Mouse (Mus musculus) liver, embryonic 14.5 days (tissue): Measurements from ENCODE around the gene Tmem260. TPM values are rescaled to one million over a fixed set of nuclear protein-coding genes. Genes with fewer than 3 reads are reported as not detected.
"Not testable (repeated sequence)": the region's sequence is repeated elsewhere in the genome, so short reads cannot be mapped to it uniquely, and the experiment has no call there.

Source experiments
- ATAC-seq: fragments of 200-750 bp; cut with Nextera tagmentation; 2 replicates; pipeline ENCODE4 v1.8.0; 2017; ENCODE audit warnings: moderate number of reproducible peaks, mild to moderate bottlenecking, moderate library complexity; ENCODE audit not compliant: insufficient read depth
- DNase-seq, 3 experiments: peaks; one replicate each; pipeline ENCODE4 v3.0.0-alpha.2; 2012 to 2013; ENCODE audit warnings: low read depth in 3 of 3, low spot score in 3 of 3
- H3K27ac ChIP-seq: fragments of 300-500 bp; sonication (generic); 2 replicates; pipeline ENCODE4 v1.5.1; 2014; ENCODE audit warnings: moderate library complexity, mild to moderate bottlenecking, control low read depth, inconsistent platforms
- H3K27me3 ChIP-seq: fragments of 300-500 bp; sonication (generic); 2 replicates; pipeline ENCODE4 v1.6.1; 2014; ENCODE audit warnings: mild to moderate bottlenecking, low read length, moderate library complexity; ENCODE audit not compliant: control insufficient read depth, insufficient read depth
- H3K36me3 ChIP-seq: fragments of 300-500 bp; sonication (generic); replicated peaks from 2 replicates; pipeline ENCODE4 v1.6.1; 2014; ENCODE audit warnings: low read depth; ENCODE audit not compliant: control insufficient read depth, insufficient read depth
- H3K4me1 ChIP-seq, 2 experiments: fragments of 200-500 bp in 1 of 2; fragments of 300-500 bp in 1 of 2; sonication (generic) in 1 of 2; replicated peaks; 2 replicates each; pipeline ENCODE4 v1.6.1; 2012 to 2014; ENCODE audit warnings: antibody characterized with exemption in 1 of 2, inconsistent platforms in 1 of 2, low read length in 1 of 2; ENCODE audit not compliant: control insufficient read depth in 2 of 2, insufficient read depth in 2 of 2
- H3K4me2 ChIP-seq: fragments of 300-500 bp; sonication (generic); 2 replicates; pipeline ENCODE4 v1.6.1; 2014; ENCODE audit warnings: low read depth, mild to moderate bottlenecking, control low read depth, moderate library complexity
- H3K4me3 ChIP-seq, 2 experiments: fragments of 200-500 bp in 1 of 2; fragments of 300-500 bp in 1 of 2; sonication (generic) in 1 of 2; 2 replicates each; pipeline ENCODE4 v1.5.1; 2012 to 2014; ENCODE audit warnings: low read depth in 2 of 2, low read length in 2 of 2, mild to moderate bottlenecking in 2 of 2, control low read depth in 1 of 2, inconsistent platforms in 1 of 2, moderate library complexity in 1 of 2; ENCODE audit not compliant: insufficient read depth in 1 of 2
- H3K9ac ChIP-seq: fragments of 300-500 bp; sonication (generic); replicated peaks from 2 replicates; pipeline ENCODE4 v1.6.1; 2014; ENCODE audit warnings: mild to moderate bottlenecking, control low read depth, moderate library complexity
- H3K9me3 ChIP-seq: fragments of 300-500 bp; sonication (generic); 2 replicates; pipeline ENCODE4 v1.6.1; 2016; ENCODE audit warnings: low read length, mixed read lengths; ENCODE audit not compliant: control insufficient read depth
- CTCF ChIP-seq: IDR thresholded peaks from 2 replicates; pipeline ENCODE4 v1.5.1; 2016; ENCODE audit warnings: antibody characterized with exemption, low read depth, control low read depth
- EP300 ChIP-seq: IDR thresholded peaks from 2 replicates; pipeline ENCODE4 v1.6.1; 2016; ENCODE audit warnings: antibody characterized with exemption, low read depth
- WGBS: fragments of 180-500 bp; shearing (Covaris S2); extraction: QIAGEN DNeasy Blood & Tissue Kit; methylation state at CpG from one replicate; pipeline ENCODE4 v1.1.7; 2014; ENCODE audit not compliant: insufficient replicate concordance; 5-methylcytosine and 5-hydroxymethylcytosine counted together
- polyA plus RNA-seq, 2 experiments: library from polyadenylated mRNA; depleted of rRNA in 1 of 2; stranded (reverse) in 1 of 2; unstranded in 1 of 2; fragments of >200 nt; fragmentation: Nextera tagmentation in 1 of 2; extraction: Ambion mirVana in 1 of 2; gene quantifications; 2 replicates each; pipeline versions ENCODE4 v1.2.1 to v1.2.3; 2012 to 2014

The Tmem260 gene
- polyA plus RNA-seq, 2 experiments: 4.0 to 6.1 TPM

DNA sequence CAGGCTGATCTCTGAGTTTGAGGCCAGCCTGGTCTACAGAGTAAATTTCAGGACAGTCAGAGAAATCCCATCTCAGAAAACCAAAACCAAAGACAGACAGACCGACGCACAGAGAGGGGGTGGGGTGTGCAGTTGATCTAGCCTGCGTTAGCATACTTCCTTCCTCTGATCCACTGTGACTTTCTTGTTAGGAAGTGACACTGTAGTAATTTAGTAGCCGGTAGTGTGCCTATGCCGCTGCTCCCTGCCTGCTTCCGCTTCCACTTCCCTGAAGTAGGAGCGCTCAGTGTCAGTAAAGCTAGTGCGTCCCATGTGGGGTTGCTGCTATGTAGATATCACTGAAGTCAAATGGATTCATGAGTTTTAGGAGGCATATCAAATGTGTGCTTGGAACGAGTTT is 13.0 kb downstream of the Tmem260 start:
- no peak overlapping the region for H3K9ac ChIP-seq

DNA sequence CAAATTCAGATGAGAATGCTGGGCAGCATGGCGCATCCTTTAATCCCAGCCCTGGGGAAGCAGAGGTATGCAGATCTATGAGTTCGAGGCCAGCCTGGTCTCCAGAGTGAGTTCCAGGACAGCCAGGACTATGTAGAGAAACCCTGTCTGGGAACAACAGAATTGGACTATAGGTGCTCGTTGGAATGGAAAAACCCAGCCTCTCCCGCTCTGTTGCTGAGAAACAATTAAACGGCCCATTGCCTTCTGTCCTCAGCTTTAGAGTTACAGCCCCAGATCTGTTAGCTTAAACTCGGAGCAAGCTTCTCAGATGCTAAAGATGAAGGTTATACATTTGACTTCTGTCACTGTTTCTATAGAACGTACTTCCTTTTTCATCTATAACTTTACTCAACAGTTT is 22.4 kb downstream of the Tmem260 start:
- Histone ChIP-seq H3K4me3 (no peak overlapping the region), H3K36me3 (no peaks in the 10 kb centered on the region), H3K4me2 (no peak overlapping the region), H3K9ac (no peak overlapping the region), H3K9me3 (no peaks in the 10 kb centered on the region), H3K27me3 (no peaks in the 10 kb centered on the region), H3K27ac (no peak overlapping the region), H3K4me1 (peaks cover 0 to 2% of the 10 kb centered on the region in 2 experiments; a peak in 1 of 4 replicates)
- TF ChIP-seq CTCF (no peak), EP300 (no peak)
- DNase-seq: no peak
- WGBS: 74% methylated on average over 7 of the region's 7 CpGs
- no peak for ATAC-seq

More for the DNA sequence above, 13.0 kb downstream of the Tmem260 start:
- no peak overlapping the region for H3K4me2 ChIP-seq
- WGBS: 48% methylated on average over 9 of the region's 9 CpGs
- no peak overlapping the region for H3K27ac ChIP-seq
- H3K4me1 ChIP-seq: 0 out of 4 replicates have a peak, but pooled peaks cover 0 to 3% of the 10 kb centered on the region in 2 experiments
- H3K27me3 ChIP-seq: no peaks in the 10 kb centered on the region
- TF ChIP-seq EP300 (no peak), CTCF (no peak)
- H3K9me3 ChIP-seq: no peaks in the 10 kb centered on the region
- no peak for DNase-seq
- H3K4me3 ChIP-seq: no peak overlapping the region
- H3K36me3 ChIP-seq: no peaks in the 10 kb centered on the region
- no peak for ATAC-seq

DNA sequence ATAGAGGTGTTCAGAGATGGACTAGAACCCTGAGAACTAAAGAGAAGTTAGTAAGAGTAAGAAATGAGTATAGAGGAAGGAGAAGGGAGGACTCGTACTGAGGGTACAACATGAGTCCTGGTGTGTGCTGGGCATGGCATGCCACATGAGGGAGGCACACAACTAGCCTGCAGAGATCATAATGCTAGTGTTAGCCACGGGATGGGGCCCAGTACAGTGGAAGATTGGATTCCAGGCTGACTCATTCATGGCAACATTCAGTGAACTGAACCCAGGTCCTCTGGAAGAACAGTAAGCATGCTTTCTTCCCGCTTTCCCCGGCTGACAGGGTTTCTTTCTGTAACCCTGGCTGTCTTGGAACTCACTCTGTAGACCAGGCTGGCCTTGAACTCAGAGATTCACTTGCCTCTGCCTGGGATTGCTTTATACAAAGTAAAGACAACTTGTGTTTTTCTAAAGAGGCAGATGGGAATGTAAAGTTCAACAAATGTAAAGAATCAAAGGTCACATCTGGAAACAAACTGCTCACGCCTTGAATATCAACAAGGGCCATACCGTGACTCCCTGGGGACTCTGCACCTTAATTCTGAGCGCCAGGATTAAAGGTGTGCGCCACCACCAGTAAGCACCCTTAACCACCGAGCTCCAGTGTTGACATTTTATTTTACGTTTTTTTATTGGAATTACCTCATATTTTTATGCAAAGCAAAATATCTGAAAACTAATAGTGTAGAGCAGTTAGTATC is 25.0 kb downstream of the Tmem260 start:
- ATAC-seq (no peak), DNase-seq (no peak)
- WGBS: 73% methylated on average over 10 of the region's 10 CpGs
- H3K36me3 ChIP-seq: no peaks in the 10 kb centered on the region
- H3K4me1 ChIP-seq: peaks cover 0 to 4% of the 10 kb centered on the region in 2 experiments; a peak in 1 of 4 replicates
- H3K9me3 ChIP-seq: no peaks in the 10 kb centered on the region
- TF ChIP-seq CTCF (no peak), EP300 (no peak)
- H3K9ac ChIP-seq: no peak overlapping the region
- no peak overlapping the region for H3K27ac ChIP-seq
- no peak overlapping the region for H3K4me3 ChIP-seq
- no peaks in the 10 kb centered on the region for H3K27me3 ChIP-seq
- no peak overlapping the region for H3K4me2 ChIP-seq

DNA sequence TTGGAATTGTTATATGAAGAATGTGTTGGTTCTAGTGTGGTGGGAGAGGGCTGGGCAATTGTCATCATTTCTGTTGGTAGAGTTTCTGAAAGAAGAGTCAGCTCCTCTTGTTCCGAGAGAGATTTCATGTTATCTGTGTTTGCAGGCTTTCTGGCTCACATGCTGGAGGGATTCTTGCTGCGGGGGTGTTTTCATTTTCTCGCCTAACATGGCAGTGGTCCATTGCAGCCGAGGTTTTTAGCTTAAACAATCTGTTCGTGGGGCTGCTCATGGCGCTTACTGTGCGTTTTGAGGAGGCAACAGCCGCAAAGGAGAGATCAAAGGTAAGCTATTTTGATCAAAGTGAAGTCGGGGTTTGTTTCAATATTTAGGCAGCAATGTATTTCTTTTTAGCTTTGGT is 26.3 kb downstream of the Tmem260 start:
- Histone ChIP-seq H3K9ac (no peak overlapping the region), H3K4me3 (no peak overlapping the region), H3K4me2 (no peak overlapping the region), H3K27me3 (no peaks in the 10 kb centered on the region), H3K27ac (no peak overlapping the region), H3K4me1 (peaks cover 0 to 9% of the 10 kb centered on the region in 2 experiments; a peak in 1 of 4 replicates), H3K36me3 (no peaks in the 10 kb centered on the region), H3K9me3 (no peaks in the 10 kb centered on the region)
- WGBS: 40% methylated on average over 9 of the region's 9 CpGs
- no peak for DNase-seq
- no peak for ATAC-seq
- TF ChIP-seq EP300: no peak
- no peak for TF ChIP-seq CTCF

DNA sequence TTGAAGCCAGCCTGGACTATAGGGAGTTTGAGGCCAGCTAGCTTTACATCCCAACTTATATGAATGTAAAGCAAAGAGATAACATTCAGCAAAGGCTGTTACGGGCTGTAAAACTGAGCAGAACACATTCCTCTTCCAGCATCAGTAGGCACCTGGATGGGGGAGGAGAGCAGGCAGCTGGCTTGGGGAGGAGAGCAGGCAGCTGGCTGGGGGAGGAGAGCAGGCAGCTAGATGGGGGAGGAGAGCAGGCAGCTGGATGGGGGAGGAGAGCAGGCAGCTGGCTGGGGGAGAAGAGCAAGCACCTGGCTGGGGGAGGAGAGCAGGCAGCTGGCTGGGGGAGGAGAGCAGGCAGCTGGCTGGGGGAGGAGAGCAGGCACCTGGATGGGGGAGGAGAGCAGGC is 29.4 kb downstream of the Tmem260 start:
- no peaks in the 10 kb centered on the region for H3K27me3 ChIP-seq
- H3K36me3 ChIP-seq: no peaks in the 10 kb centered on the region
- DNase-seq: no peak
- ATAC-seq: no peak
- peaks cover 0 to 9% of the 10 kb centered on the region in 2 experiments; a peak in 1 of 4 replicates for H3K4me1 ChIP-seq
- 75% methylated on average over 1 of the region's 1 CpGs for WGBS
- H3K27ac ChIP-seq: no peak overlapping the region
- TF ChIP-seq CTCF: no peak
- TF ChIP-seq EP300: no peak
- H3K4me3 ChIP-seq: no peak overlapping the region
- no peaks in the 10 kb centered on the region for H3K9me3 ChIP-seq
- H3K9ac ChIP-seq: no peak overlapping the region
- no peak overlapping the region for H3K4me2 ChIP-seq

DNA sequence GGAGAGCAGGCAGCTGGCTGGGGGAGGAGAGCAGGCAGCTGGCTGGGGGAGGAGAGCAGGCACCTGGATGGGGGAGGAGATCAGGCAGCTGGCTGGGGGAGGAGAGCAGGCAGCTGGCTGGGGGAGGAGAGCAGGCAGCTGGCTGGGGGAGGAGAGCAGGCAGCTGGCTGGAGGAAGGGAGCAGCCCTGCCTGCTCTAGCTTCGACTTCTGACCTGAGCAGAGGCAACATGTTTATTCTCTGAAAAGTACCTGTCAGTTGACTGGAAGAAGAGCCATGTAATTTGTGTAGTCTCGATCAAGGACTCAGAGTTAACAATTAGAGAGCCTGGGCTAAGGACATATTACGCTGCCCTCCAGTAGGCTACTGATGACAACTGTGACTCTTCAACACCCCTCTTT is 29.9 kb downstream of the Tmem260 start:
- not testable (repeated sequence) for H3K27ac ChIP-seq, H3K36me3 ChIP-seq, H3K9me3 ChIP-seq, H3K4me2 ChIP-seq, DNase-seq, H3K27me3 ChIP-seq, H3K4me3 ChIP-seq, ATAC-seq, H3K9ac ChIP-seq, H3K4me1 ChIP-seq
- 72% methylated on average over 3 of the region's 3 CpGs for WGBS
